Mouse (Mus musculus) ES-Bruce4 (cell line): ENCODE measurements around the gene Adgrl2. TPM values are rescaled to one million over a fixed set of nuclear protein-coding genes. Genes with fewer than 3 reads are reported as not detected.

Experiments
- H3K27ac ChIP-seq: 2 replicates; pipeline ENCODE4 v1.5.1; 2012; ENCODE audit warnings: low read length, inconsistent platforms; ENCODE audit not compliant: insufficient read depth
- H3K27me3 ChIP-seq: 2 replicates; pipeline ENCODE4 v1.6.1; 2012; ENCODE audit warnings: mild to moderate bottlenecking, low read length, inconsistent platforms; ENCODE audit not compliant: control insufficient read depth, poor library complexity, insufficient read depth, severe bottlenecking
- H3K36me3 ChIP-seq: 2 replicates; pipeline ENCODE4 v1.6.1; 2012; ENCODE audit warnings: inconsistent platforms, mild to moderate bottlenecking, low read length, moderate library complexity; ENCODE audit not compliant: control insufficient read depth, poor library complexity, insufficient read depth, severe bottlenecking
- H3K4me1 ChIP-seq: one replicate; pipeline ENCODE4 v1.8.1; 2011; ENCODE audit warnings: low read length; ENCODE audit not compliant: control insufficient read depth, insufficient read depth
- H3K4me3 ChIP-seq: 2 replicates; pipeline ENCODE4 v1.5.1; 2011; ENCODE audit warnings: low read depth, mild to moderate bottlenecking, low read length
- H3K9ac ChIP-seq: 2 replicates; pipeline ENCODE4 v1.6.1; 2012; ENCODE audit warnings: low read depth, mild to moderate bottlenecking, inconsistent platforms; ENCODE audit not compliant: poor library complexity, severe bottlenecking
- H3K9me3 ChIP-seq: replicated peaks from 2 replicates; pipeline ENCODE4 v1.6.1; 2012; ENCODE audit warnings: mild to moderate bottlenecking, low read length, inconsistent platforms; ENCODE audit not compliant: control insufficient read depth, poor library complexity, insufficient read depth, severe bottlenecking
- CTCF ChIP-seq: IDR thresholded peaks from one replicate; pipeline ENCODE4 v1.8.1; 2011; ENCODE audit warnings: low read depth, low read length
- EP300 ChIP-seq: IDR thresholded peaks from 2 replicates; pipeline ENCODE4 v1.6.1; 2011; ENCODE audit warnings: low read depth, low read length; ENCODE audit not compliant: insufficient read depth
- POLR2A ChIP-seq: IDR thresholded peaks from one replicate; pipeline ENCODE4 v1.8.1; 2011; ENCODE audit warnings: low read length; ENCODE audit not compliant: insufficient read depth
- polyA plus RNA-seq: library from polyadenylated mRNA; stranded (reverse); fragments of >200 nt; gene quantifications from 2 replicates; pipeline ENCODE4 v1.2.4, GENCODE M21; 2011; ENCODE audit warnings: low read depth; ENCODE audit not compliant: missing spikeins, insufficient read depth, insufficient read length

The Adgrl2 gene
- polyA plus RNA-seq = 133 and 144 TPM in 2 replicates

DNA sequence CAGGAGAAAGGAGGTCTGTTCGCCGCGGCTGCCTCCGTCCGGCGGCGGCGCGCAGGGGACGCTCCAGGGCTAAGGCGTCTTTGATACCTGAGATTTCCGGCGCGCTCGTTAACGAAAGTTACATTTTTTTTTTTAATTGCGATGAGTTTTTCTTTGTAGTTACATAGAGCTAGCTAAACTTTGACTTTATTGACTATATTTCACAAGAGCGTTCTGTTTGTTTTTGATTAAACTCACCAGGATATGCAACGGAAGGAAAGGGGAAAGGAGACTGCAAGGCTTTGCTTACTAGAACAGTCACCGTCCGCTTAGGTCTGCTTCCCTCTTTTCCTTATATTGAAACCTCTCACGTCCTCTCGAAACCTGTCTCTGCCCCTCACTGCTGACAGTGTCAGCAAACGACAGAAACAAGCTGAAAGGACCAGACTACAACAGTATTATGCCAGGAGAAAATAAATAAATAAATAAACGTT lies at the start of gene Adgrl2:
Gene Adgrl2, minus strand, starts transcription at position 25 of the 473 bp plus-strand sequence.
- Histone ChIP-seq H3K27ac (peak within 1 kb of the TSS; percentile 46), H3K36me3 (no peaks in the 10 kb centered on the region), H3K9ac (peak within 1 kb of the TSS; percentile 80), H3K4me3 (peak within 1 kb of the TSS; percentile 80), H3K4me1 (no peaks in the 10 kb centered on the region), H3K27me3 (no peaks in the 10 kb centered on the region), H3K9me3 (no peaks in the 10 kb centered on the region)
- no peak for TF ChIP-seq EP300
- TF ChIP-seq CTCF = no peak
- TF ChIP-seq POLR2A = no peak

DNA sequence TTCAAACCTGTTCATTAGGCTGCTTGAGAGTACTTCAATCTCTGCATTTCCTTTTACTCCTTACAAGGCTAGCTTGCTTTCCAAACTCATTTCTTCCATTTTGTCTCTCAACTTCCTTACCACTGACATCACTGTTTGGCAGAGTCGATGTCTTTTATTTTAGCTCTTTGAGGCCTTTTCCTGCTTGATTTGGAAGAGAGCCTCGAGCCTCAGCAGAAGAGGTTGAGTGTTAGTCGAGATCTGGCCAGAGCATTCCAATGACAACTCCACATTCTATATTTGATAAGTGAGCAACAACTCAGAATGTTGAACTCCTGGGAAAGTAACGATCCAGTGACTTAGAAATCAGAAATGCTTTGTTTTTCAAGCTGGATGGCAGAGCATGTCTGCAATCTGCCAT lies 48.4 kb upstream of the Adgrl2 start:
- no peaks in the 10 kb centered on the region for H3K36me3 ChIP-seq
- H3K9ac ChIP-seq = no peak overlapping the region
- no peaks in the 10 kb centered on the region for H3K27me3 ChIP-seq
- TF ChIP-seq POLR2A = no peak
- TF ChIP-seq CTCF = no peak
- TF ChIP-seq EP300 = no peak
- H3K9me3 ChIP-seq = no peaks in the 10 kb centered on the region
- no peaks in the 10 kb centered on the region for H3K4me1 ChIP-seq
- H3K27ac ChIP-seq = no peak overlapping the region
- no peak overlapping the region for H3K4me3 ChIP-seq

DNA sequence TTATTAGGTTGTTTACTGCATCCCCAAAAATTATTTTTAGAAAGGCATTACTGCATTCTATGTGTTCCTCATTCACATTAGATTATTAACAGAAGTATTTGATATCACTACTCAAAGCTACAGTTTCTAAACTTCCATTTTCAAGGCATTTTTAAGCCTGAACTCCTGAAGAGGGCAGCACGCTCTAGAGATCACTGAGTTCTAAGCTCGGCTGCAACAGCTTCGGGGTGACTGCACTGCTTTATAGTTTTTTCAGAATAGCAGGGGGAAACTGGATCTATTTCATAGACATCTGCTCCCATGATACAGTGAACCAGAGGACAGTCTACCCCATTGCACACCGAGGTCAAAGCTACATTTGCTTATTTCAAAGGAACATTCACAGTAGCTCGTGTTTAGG lies 29.6 kb upstream of the Adgrl2 start:
- H3K9ac ChIP-seq = no peak overlapping the region
- no peaks in the 10 kb centered on the region for H3K9me3 ChIP-seq
- no peak overlapping the region for H3K27ac ChIP-seq
- no peak overlapping the region for H3K4me3 ChIP-seq
- H3K4me1 ChIP-seq = no peaks in the 10 kb centered on the region
- TF ChIP-seq POLR2A (no peak), CTCF (no peak), EP300 (no peak)
- no peaks in the 10 kb centered on the region for H3K27me3 ChIP-seq
- H3K36me3 ChIP-seq = no peaks in the 10 kb centered on the region

DNA sequence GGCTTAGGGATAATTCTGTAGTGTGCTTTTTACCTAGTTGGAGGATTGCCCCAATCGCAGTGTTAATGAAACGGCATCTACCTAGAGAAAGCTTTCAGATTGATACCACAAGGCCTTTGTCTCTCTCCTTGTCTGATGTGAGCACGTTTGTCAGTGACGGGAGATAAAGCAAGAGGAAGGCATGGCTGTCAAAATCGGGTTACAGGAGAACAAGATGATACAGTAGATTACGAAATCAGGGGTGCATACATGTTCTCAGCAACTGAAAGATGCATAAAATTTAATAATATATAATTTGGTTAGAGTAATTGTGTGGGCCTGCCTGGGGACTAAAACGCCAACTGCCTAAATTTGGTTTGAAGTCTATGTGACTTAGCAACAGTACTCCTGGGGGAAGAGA lies 19.0 kb upstream of the Adgrl2 start:
- H3K27ac ChIP-seq = no peak overlapping the region
- H3K4me3 ChIP-seq = no peak overlapping the region
- no peak for TF ChIP-seq CTCF
- TF ChIP-seq EP300 = no peak
- TF ChIP-seq POLR2A = no peak
- no peaks in the 10 kb centered on the region for H3K27me3 ChIP-seq
- no peaks in the 10 kb centered on the region for H3K4me1 ChIP-seq
- no peaks in the 10 kb centered on the region for H3K9me3 ChIP-seq
- no peak overlapping the region for H3K9ac ChIP-seq
- H3K36me3 ChIP-seq = no peaks in the 10 kb centered on the region

DNA sequence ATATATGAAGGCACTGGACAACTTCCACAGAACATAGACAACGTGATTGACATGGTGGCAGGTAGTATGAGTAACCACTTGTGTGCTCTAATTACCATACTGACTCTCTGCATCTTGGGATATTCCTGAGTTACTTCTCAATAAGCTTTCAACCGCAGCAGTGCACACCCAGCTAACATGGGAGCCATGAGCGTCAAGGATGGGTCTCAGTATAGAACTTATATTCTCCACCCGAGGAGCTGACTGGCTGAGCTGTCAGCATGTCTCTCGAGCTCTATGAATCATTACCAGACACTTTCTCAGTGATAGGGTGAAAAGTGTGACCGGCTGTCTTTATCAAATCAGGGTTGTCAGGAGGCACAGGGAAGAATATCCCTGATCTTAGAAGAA lies 18.3 kb upstream of the Adgrl2 start:
- TF ChIP-seq POLR2A (no peak), EP300 (no peak), CTCF (no peak)
- H3K9ac ChIP-seq = no peak overlapping the region
- no peaks in the 10 kb centered on the region for H3K9me3 ChIP-seq
- H3K27me3 ChIP-seq = no peaks in the 10 kb centered on the region
- H3K4me1 ChIP-seq = no peaks in the 10 kb centered on the region
- H3K4me3 ChIP-seq = no peak overlapping the region
- no peaks in the 10 kb centered on the region for H3K36me3 ChIP-seq
- no peak overlapping the region for H3K27ac ChIP-seq

DNA sequence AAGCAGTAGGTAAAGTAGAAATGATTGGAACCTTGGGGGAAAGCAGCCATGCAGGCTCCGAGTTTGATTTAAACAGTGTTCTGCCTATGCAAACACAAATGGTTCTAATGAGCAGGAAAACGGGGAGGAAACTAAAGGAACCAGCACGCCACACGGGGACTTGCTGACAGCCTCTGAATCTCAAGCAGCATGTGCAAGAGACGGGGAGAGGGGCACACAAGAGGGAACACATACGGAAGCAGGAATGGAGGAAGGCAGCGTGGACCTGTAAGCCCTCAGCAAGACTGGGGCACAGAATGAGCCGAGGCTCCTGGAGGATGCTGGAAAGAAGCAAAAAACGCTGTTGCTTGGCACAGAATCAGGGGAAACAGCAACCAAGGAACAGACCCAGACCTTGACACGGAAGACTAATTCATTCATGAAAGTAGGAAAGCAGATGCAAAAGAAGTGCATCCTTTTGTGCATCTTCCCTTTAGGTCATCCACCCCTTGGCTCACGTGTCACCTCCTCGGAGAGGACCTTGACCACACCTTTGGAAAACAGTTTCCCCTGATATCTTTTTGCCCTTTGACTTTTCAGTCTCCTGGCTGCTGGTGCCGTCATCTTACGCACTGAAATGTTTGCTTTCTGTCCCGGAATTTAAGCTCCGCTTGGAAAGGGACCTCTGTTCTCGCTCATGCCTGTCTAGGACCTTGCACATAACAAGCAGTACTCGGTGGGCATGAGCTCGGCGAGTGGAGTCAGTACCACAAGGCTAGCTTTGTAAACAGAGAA lies 17.7 kb upstream of the Adgrl2 start:
- Histone ChIP-seq H3K27me3 (no peaks in the 10 kb centered on the region), H3K9ac (no peak overlapping the region), H3K4me1 (no peaks in the 10 kb centered on the region), H3K4me3 (no peak overlapping the region), H3K27ac (no peak overlapping the region), H3K36me3 (no peaks in the 10 kb centered on the region), H3K9me3 (no peaks in the 10 kb centered on the region)
- no peak for TF ChIP-seq POLR2A
- TF ChIP-seq CTCF = no peak
- TF ChIP-seq EP300 = no peak
